Mouse (Mus musculus): ENCODE results near the gene Kcnn3. TPM values are rescaled to one million over a fixed set of nuclear protein-coding genes. Genes with fewer than 3 reads are reported as not detected.

The Kcnn3 gene
- total RNA-seq, 4 experiments from 2014 or later, result 2.1 to 3.4 (median 2.4) TPM

DNA sequence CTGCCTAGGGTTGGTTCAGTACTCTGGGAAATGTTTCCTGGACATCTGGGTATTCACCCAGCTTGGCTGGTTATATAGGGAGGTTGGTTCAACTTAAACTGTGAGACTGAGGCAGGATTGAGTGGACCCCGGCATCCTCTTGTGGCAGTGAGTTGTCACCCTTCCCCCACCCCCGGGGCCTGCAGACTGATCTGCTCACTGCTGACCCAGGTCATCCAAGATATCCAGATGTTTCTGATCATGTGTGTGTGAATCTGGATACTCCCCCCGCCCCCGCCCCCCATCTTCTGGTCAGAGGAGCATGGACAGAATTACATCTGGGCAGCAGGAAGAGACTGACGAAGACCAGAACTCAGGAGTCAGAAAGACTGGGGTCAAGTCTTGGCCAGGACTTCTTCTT, 45.4 kb downstream of the Kcnn3 start:
- no peak for DNase-seq (ENCODE audit: low spot score)

DNA sequence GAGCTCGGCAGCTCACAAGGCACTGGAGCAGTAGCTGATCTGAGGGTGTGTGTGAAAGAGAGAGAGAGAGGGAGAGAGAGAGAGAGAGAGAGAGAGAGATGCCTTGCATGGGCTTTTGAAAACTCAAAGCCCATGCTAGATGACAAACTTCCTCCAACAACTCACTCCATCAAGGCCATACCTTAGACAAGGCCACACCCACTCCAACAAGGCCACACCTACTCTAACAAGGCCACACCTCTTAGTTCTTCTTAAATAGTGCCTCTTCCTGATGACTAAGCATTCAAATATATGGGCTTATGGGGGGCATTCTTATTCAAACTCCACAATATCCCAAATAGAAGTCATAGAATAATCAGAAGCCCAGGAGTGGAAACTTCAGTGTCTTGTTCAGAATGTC, 49.1 kb downstream of the Kcnn3 start:
- DNase-seq (ENCODE audit: low spot score), result no peak

DNA sequence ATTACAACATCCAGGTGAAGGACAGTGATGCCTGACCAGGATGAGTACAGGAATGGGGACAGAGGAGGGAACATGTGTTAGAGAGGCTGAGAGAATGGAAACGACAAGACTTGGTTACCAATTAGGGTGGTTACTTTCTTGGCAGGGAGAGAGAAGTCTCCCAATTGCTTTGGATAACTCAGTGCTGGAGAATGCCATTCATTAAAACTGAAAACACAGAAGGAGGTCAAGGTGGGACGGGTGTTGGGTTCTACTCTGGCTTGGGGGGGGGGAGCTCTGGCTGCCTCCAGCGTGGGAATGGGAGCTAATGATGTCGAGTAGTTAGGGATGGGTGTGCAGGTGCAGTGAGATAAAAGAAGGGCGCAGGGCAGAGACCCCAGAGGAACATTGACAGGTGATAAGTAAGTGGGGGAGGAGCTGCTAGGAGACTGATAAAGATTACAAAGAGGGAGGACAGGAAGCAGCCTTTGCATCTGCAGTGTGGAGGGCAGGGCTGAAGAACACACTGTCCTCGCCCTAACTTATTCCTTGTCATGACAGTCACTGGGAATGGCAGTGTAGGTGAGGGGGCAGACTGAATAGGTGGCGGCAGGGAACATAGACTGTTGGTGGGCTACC, 49.9 kb downstream of the Kcnn3 start:
- no peak for DNase-seq (ENCODE audit: low spot score)

DNA sequence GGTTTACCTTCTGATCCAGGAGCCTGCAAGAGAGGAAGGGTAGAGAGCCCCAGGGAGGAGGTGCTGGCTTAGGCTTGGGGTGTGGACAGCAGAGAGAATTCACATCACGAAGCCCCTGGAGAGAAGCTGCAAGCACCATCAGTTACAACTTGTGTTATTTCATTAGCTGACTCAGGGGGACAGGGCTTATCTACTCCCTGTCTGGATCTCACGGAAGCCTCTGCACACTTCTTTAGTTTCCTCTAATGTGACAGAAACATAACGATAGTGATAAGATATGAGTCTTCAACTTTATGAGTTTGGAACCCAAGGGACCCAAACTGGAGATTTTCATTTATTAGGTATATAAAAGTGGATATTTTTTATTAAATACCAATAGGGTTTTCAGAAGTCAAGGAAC, 50.4 kb downstream of the Kcnn3 start:
- no peak for DNase-seq (ENCODE audit: low spot score)

DNA sequence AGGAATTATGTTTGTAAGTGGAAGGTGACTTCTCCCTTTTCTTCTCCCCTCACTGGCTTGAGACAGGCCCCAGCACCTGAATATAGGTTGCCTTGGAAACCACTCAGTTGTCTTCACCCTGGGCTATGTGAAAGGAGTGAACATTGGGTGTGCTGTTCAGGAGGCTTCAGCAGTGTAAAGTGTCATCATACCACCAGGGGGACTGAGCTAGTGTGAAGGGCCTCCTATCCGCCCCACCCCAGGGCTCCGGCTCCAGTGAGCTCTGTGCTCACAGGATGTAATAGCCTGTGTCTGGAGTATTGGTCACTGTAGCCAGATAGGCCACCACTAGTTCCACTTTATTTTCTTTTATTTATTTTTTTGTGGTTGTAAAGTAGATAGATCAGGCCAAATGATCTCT, 54.3 kb downstream of the Kcnn3 start:
- DNase-seq (ENCODE audit: low spot score), result no peak

DNA sequence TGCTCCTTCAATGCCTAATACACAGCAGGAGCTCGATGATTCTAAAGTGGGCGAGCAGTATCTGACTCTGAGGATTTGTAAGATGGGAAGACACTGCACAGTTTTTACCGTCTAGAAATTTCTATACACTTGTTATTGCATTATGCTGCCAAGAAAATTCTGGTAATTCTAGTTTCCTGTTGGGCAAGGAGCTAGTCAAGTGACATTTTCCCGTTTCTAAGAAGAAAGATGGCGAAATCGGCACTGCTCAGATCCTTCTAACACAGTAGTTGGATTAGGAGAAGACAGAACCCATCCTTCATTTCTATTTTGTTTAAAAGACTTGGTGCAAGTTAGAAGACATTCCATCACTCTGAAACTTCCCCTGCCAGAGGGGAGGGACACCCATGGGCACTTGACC, 56.4 kb downstream of the Kcnn3 start:
- DNase-seq (ENCODE audit: low spot score), result no peak

DNA sequence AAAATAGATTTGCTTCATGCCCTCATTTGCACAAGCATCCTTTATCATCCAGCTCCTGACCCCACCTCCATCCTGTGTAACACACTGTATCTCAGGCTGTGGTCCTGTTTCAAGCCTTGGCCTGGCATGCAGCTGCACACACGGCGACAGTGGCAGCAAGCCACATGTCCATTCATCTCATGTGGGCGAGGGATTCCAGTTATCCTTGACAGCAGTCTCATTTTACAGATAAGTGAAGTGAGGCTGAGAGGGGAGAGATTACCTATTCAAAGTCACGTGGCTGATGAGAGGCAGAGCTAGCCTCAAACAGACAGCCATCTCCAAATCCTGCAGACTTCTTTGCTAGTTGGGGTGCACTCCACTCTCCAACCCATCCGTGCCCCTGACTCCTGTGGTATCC, 57.2 kb downstream of the Kcnn3 start:
- DNase-seq (ENCODE audit: low spot score), result no peak

DNA sequence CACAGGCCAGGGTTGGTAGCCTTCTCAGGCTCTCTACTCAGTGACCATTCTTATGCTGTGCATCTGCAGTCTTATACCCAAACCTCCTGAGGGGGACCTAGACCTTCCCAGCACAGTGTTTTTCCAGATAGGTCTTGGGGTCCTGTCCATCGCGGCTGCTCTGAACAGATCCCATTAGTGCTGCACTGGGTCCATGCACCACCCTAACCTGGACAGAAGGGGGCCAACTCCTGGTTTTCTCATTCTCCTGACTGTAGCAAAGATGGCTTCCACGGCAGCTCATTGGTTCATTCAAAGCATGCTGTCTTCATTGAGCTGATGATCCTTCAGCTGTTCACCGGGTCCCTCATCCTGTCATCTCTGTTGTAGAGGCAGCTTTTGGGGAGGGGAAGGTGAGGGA, 58.1 kb downstream of the Kcnn3 start:
- no peak for DNase-seq (ENCODE audit: low spot score)

DNA sequence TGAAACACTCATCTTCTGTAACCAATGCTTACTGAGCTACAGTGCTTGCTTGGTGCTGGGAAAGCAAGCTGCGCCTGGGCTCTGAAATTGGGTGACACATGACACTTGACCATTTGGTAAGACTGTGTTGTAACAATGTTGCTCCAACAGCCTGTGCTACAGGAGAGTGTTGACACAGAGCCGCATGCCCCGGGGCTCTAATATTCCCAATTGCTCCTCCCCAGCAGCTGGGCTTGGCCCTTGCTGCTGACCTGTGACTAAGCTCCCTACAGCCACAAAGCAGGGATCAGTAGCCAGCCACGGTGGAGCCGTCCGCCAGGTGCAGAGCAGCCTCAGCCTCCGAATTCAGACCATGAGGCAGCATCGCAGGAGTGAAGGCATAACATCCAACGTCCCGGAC, 58.8 kb downstream of the Kcnn3 start:
- DNase-seq (ENCODE audit: low spot score), result no peak

DNA sequence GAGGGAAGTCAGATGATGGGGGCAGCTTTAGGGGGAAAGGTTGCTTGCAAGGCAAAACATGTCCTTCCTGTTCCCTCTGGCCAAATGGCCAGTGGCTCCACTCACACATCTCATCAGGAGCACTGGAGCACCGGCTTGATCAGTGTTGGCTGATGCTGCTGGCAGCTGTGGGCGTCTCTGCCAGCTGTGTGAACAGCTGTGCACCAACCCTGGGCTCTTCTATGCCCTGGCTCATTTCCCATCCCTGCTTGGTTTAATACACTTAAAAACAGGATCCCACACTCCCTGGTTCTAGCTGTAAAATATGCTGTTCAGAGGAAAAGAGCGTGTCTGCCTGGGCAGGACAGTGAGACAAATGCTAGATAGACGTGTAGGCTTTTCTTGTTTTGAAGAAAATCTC, 64.3 kb downstream of the Kcnn3 start:
- no peak for DNase-seq (ENCODE audit: low spot score)

DNA sequence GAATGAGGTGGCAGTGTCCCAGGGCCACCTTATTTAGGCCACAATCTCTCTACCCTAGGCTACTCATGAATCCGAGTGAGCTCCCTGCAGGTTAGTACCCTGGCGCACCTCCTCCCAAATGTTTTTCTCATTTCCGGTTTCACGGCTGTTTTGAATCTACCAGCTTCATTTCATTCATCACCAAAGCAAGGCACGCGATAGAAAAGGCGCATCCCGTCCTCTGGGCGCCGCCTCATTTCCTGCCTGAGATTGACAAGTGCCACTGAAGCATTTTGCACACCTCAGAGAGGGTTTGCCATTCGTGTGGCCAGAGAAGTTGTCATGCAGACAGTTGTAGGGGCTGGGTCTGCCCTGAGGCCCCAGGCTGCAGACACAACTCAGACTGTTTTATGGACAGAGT, 68.5 kb downstream of the Kcnn3 start:
- no peak for DNase-seq (ENCODE audit: low spot score)

DNA sequence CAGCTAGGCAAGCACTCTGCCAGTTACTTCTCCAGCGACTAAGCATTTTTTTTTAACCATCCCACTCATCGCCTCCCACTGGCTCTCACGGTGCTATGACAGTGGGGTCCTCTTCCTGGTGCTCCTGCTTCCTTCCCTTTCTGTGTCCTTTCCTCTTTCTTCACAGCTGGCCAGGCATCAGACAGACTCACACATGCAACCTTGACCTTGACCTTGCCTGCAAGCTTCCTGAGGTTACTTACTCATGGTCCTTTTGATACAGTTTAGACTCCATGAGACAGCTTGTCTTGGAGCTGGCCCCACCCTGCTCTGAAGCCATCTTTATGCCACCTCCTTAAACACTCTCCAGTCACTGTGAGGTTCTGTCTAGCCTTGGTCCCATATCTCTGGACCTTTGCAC, 69.4 kb downstream of the Kcnn3 start:
- DNase-seq (ENCODE audit: low spot score), result no peak

DNA sequence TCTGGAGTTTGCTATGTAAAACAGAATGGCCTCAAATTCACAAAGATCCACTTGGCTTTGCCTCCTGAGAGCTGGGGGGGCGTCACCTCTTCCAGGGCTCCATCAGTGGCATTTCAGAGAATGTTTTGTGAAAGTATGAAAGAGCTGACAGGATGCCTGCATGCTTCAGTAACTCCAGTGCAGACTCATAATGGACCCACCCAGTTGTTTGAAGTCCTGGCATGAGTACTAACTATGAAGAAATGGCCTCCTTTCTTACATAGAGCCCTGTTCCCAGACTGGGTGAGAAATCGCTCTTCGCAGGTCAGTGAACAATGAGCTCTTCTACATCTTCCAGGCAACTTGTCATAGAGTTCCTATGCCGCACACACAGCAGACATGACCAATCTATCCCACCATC, 70.4 kb downstream of the Kcnn3 start:
- DNase-seq (ENCODE audit: low spot score), result no peak

DNA sequence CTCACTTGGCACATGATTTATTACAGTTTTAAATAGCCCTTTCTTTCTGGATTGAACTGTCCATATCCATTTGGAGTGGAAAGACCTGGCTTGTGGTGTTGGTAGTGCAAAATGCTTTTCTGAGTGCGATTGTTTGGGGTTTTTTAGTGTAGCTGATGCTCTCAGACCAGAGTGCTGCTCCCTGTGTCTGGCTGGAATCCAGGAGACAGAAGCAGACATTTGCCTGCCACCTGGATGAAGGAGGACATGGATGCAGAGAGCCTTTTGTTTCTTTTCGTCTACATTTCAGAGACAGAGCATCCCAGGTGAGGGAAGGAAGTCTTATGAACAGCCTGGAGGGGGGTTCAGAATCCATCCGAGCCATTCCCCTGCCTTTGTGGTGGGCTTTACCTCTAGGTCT, 71.5 kb downstream of the Kcnn3 start:
- DNase-seq (ENCODE audit: low spot score), result no peak

DNA sequence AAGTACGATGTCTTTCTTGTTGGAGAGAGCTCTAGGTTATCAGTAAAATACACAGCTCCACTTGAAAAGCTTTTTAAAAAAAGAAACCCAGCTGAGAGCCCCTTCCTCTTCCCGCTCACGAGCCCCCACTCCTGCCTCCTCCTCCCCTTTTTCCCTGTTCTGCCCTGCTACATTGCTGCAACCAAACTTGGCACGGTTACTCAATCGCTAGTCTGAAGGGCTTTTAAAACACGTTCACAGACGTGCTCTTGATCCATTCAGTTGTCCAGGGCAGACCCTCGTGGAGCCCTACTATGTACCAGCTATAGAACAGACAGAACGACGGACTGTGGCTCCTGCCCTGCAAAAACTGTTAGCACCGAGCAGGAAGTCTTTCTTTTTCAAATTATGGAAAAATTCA, 72.8 kb downstream of the Kcnn3 start:
- DNase-seq (ENCODE audit: low spot score), result no peak

DNA sequence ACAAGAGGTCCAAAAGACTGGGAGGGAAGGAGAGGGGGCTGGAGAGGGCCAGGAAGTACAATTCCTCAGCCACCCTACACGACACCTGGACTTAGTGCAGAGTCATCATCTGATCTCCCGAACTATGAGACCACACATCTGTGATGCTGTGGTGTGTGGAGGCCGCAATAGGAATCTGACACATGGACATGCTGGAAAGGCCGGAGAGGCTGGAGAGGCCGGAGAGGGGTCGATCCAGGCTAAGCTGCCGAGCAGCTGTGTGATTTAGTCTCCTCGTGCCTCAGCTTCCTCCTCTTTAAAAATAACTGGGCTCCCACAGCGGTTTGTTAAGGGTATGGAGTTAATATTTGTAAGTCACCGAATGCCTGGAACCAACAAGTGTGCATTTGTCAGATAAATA, 73.6 kb downstream of the Kcnn3 start:
- DNase-seq (ENCODE audit: low spot score), result no peak

DNA sequence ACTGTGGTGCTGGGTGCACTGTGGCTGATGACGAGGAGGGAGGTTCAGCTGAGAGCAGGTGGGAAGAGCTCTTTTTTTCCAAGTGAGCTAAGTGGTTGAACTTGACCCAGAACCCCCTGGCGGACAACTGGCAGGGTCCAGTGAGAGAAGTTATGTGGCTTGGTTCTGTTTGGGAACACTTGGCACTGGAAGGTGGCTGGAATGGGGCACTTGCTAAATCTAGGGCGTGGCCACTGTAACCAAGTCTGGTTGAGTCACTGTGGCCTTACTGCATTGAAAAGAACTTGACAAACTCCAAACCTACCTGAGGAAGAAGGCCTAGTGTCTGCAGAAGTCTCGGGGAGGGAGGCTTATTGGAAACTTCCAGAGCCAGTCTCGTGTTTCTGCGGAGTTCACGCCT, 78.4 kb downstream of the Kcnn3 start:
- no peak for DNase-seq (ENCODE audit: low spot score)

DNA sequence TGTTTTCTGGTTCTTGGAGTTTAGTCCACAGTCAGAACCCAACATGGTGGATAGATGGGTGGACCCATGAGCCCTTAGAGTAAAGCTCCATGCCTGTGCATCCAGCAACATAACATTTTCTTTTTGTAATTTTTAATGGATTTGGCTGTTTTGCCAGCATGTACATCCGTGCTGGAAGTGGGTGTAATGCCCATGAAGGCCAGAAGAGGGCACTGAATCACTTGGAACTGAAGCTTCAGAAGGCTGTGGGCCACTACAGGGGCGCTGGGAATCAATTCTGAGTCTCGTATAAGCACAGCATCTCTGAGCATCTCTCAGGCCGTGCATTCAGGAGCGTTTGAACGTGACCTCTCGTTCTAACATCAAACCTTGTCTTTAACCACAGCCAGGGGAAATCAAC, 79.0 kb downstream of the Kcnn3 start:
- DNase-seq (ENCODE audit: low spot score), result no peak

DNA sequence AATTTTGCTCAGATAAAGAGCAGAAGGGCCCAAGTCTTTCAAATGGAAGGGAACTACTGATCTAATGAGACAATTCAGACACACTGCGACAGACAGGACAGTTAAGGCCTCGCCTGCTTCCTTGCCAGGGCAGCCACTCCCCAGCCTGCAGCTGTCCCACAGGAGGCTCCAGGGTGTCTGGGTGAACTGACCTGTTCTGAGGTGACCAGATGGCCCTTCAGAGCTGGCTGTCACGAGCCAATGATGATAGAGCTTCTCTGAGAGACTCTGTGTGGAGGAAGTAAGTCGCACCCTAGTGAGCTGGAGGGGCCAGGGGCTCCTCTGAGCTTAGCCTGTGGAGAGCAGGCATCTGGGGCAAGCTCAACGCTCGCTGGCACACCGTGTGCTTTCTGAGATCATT, 81.1 kb downstream of the Kcnn3 start:
- no peak for DNase-seq (ENCODE audit: low spot score)

DNA sequence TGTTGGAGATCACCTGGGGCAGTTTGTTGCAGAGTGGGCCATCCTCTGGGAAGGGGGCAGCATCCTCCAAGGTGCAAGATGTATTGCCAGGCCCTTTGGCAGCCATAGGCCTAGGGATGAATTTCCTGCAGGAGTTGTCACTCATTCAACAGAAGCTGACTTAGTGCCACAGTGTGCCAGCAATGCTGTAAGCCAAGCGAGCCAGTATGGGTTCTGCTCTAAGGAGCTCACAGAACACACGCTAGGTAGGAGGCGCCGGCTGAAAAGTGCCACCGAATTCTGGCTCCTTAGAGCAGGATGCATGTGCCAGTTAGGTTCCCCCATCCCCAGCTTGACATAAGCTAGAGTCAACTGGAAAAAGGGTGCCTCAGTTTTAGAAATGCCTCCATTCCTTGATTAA, 83.3 kb downstream of the Kcnn3 start:
- DNase-seq (ENCODE audit: low spot score), result no peak

DNA sequence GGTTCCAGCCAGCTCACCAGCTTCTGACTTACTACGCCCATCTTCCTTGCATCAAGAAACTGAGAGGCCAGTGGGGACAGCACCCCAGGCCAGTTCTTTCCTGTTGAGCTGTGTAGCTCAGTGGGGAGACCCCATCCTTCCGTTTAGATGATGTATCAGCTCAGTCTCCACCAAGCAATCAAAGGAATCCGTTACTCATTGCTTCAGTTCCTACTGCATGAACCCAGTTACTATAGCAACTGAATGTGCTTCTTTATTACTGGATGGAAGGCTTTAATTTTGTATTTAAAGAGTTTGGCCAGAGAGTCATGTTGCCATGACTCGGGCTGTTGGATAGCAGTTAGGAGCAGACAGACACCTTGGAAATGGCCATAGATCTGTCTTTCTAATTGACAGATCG, 85.3 kb downstream of the Kcnn3 start:
- no peak for DNase-seq (ENCODE audit: low spot score)

DNA sequence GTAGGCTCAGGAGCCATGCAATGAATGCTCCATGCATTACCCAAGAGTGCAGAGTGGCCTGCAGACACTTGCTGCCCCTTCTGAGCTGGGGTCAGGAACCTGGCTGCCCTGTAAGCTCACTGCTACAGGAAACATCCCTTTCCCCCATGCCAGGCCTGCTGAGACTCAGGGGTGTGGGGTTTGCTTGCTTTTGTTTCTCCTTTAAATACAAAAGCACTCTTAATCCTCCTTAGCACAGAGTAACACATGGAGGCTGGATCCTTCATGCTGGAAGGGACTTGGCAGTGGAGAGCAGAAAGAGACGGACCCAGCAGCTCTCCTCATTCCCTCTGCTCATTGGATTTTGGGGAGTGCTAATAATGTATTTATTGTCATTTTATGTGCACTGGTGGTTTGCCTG, 87.4 kb downstream of the Kcnn3 start:
- no peak for DNase-seq (ENCODE audit: low spot score)

DNA sequence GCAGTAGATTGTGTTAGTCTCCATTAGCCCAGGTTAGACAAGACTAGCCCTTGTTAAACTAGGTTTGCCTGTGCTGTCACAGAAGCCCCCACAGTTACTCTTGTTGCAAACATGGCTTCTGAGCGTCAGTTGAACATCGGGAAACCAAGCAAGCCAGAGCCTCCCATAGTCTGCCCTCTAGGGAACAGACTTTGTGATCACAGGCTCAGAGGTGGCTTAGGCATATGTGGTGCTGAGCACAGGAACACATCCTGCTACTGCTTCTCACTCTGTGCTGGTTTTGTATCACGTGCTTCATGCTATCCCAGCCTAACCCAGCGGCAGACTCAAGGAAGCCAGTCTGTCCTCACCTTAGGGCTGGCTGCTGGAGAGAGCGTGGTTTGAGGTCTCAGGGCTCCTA, 92.1 kb downstream of the Kcnn3 start:
- DNase-seq (ENCODE audit: low spot score), result no peak

All from heart, adult 8-10 months (tissue).